ENCODE assay signal across 17 mouse cellular contexts in the genomic region with DNA sequence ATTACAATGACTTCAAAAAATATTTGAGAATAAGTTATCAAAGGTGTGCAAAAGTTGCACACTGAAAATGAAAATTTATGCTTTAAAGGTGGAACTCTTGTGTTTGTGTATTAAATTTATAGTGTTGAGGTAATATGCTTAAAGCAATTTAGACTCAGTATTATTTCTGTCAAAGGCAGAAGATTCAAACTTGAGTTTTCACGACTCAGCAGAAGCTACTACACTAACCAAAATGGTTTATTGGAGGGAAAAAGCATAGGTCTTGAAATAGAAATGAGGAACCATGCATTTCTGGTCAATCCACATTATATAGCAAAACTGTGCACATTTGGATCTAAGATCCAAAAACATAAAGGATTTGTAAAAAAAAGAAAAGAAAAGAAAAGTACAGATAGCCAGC.
"Had no signal": no experiment of that assay in that cellular context is flagged by ENCODE, and none has a peak within 500 bp of the region (broad histone marks: within the 10 kb centered on the region; RNA-seq: fewer than 3 reads in every experiment).

No protein-coding gene starts in this region.

- H3K4me1 ChIP-seq: liver, embryonic 15.5 days; lung, embryonic 15.5 days; midbrain, embryonic 13.5 days; midbrain, embryonic 15.5 days; neural tube, embryonic 12.5 days had no signal

- DNase-seq: liver, postnatal 0 days; lung, adult 2 months; lung, postnatal 14 days; lung, postnatal 36 days; right cerebral cortex, postnatal 14 days; spleen, adult 18-20 months; thymus, adult 2 months; thymus, postnatal 25 days; thymus, postnatal 4 days had no signal

- H3K9me3 ChIP-seq: liver, embryonic 15.5 days; lung, embryonic 15.5 days; megakaryocyte, embryonic 14.5 days; midbrain, embryonic 13.5 days; midbrain, embryonic 15.5 days; neural tube, embryonic 12.5 days had no signal

- H3K4me3 ChIP-seq: liver, embryonic 15.5 days; lung, embryonic 15.5 days; megakaryocyte, embryonic 14.5 days; midbrain, embryonic 13.5 days; midbrain, embryonic 15.5 days; neural tube, embryonic 12.5 days had no signal

- ATAC-seq: liver, postnatal 0 days; lung, postnatal 0 days; midbrain, embryonic 13.5 days; midbrain, embryonic 15.5 days had no signal

- H3K27ac ChIP-seq: liver, embryonic 15.5 days; lung, embryonic 15.5 days; midbrain, embryonic 13.5 days; midbrain, embryonic 15.5 days; neural tube, embryonic 12.5 days had no signal

- H3K36me3 ChIP-seq: midbrain, embryonic 13.5 days; neural tube, embryonic 12.5 days had no signal

- H3K4me2 ChIP-seq: liver, embryonic 15.5 days; lung, embryonic 15.5 days; midbrain, embryonic 11.5 days; midbrain, embryonic 13.5 days; midbrain, embryonic 15.5 days; neural tube, embryonic 12.5 days had no signal

- H3K27me3 ChIP-seq: liver, embryonic 15.5 days; lung, embryonic 15.5 days; megakaryocyte, embryonic 14.5 days; midbrain, embryonic 13.5 days; midbrain, embryonic 15.5 days; neural tube, embryonic 12.5 days had no signal

- H3K9ac ChIP-seq: liver, embryonic 15.5 days; liver, postnatal 0 days; lung, embryonic 15.5 days; midbrain, embryonic 13.5 days; midbrain, embryonic 15.5 days; neural tube, embryonic 12.5 days had no signal
